Mouse (Mus musculus) neural tube, embryonic 14.5 days (tissue): ENCODE data around the gene Zfp512b. TPM values are rescaled to one million over a fixed set of nuclear protein-coding genes. Genes with fewer than 3 reads are reported as not detected.

Experiments used
- ATAC-seq: fragments of 200-750 bp; cut with Nextera tagmentation; 2 replicates; pipeline ENCODE4 v1.8.0; 2017; ENCODE audit warnings: low read depth, mild to moderate bottlenecking, moderate TSS enrichment, moderate library complexity
- H3K27ac ChIP-seq: fragments of 300-500 bp; sonication (generic); 2 replicates; pipeline ENCODE4 v1.5.1; 2014; ENCODE audit warnings: low read depth, mild to moderate bottlenecking, control low read depth, low read length, moderate library complexity, mixed read lengths
- H3K27me3 ChIP-seq: fragments of 300-500 bp; sonication (generic); 2 replicates; pipeline ENCODE4 v1.6.1; 2014; ENCODE audit warnings: low read length; ENCODE audit not compliant: control insufficient read depth, insufficient read depth
- H3K36me3 ChIP-seq: fragments of 300-500 bp; sonication (generic); 2 replicates; pipeline ENCODE4 v1.6.1; 2014; ENCODE audit warnings: low read length, mixed read lengths; ENCODE audit not compliant: control insufficient read depth, insufficient read depth
- H3K4me1 ChIP-seq: fragments of 300-500 bp; sonication (generic); 2 replicates; pipeline ENCODE4 v1.6.1; 2014; ENCODE audit warnings: low read length; ENCODE audit not compliant: control insufficient read depth, insufficient read depth
- H3K4me2 ChIP-seq: fragments of 300-500 bp; sonication (generic); 2 replicates; pipeline ENCODE4 v1.6.1; 2014; ENCODE audit warnings: mild to moderate bottlenecking, low read depth, low read length, control low read depth
- H3K4me3 ChIP-seq: fragments of 300-500 bp; sonication (generic); 2 replicates; pipeline ENCODE4 v1.5.1; 2014; ENCODE audit warnings: low read depth, low read length, control low read depth, mixed read lengths
- H3K9ac ChIP-seq: fragments of 300-500 bp; sonication (generic); replicated peaks from 2 replicates; pipeline ENCODE4 v1.6.1; 2014; ENCODE audit warnings: low read depth, mild to moderate bottlenecking, control low read depth, low read length, mixed read lengths
- H3K9me3 ChIP-seq: fragments of 300-500 bp; sonication (generic); 2 replicates; pipeline ENCODE4 v1.6.1; 2016; ENCODE audit warnings: low read length; ENCODE audit not compliant: control insufficient read depth
- WGBS: fragments of 180-500 bp; shearing (Covaris S2); extraction: QIAGEN DNeasy Blood & Tissue Kit; methylation state at CpG from one replicate; pipeline ENCODE4 v1.1.7; 2014; 5-methylcytosine and 5-hydroxymethylcytosine counted together
- microRNA-seq: library from miRNA; unstranded; fragments of <30 nt; microRNA quantifications from one replicate; pipeline ENCODE4, GENCODE M21; 2016
- polyA plus RNA-seq: library from polyadenylated mRNA; unstranded; fragments of >200 nt; fragmentation: Nextera tagmentation; extraction: Ambion mirVana; gene quantifications from 2 replicates; pipeline ENCODE4 v1.2.1, GENCODE M21; 2014

The Zfp512b gene
- polyA plus RNA-seq, 1 experiment from 2014 or later: 87.5 TPM

- H3K4me3 ChIP-seq: no peak overlapping the region
- H3K27ac ChIP-seq: no peak overlapping the region
- no peak for ATAC-seq
- no peaks in the 10 kb centered on the region for H3K9me3 ChIP-seq
- H3K27me3 ChIP-seq: no peaks in the 10 kb centered on the region
- no peak overlapping the region for H3K9ac ChIP-seq
- no peaks in the 10 kb centered on the region for H3K4me1 ChIP-seq
- WGBS: 97% methylated on average over 7 of the region's 7 CpGs
- H3K36me3 ChIP-seq: peaks cover 44% of the 10 kb centered on the region
- no peak overlapping the region for H3K4me2 ChIP-seq
Observed at GRCm38 (mm10) chr2:181546142-181546541, 46.5 kb downstream of the Zfp512b start.

- peaks cover 6% of the 10 kb centered on the region; the same call in 1 of the 2 replicates for H3K4me1 ChIP-seq
- H3K4me2 ChIP-seq: no peak overlapping the region
- WGBS: 87% methylated on average over 6 of the region's 6 CpGs
- no peaks in the 10 kb centered on the region for H3K9me3 ChIP-seq
- ATAC-seq: no peak
- H3K36me3 ChIP-seq: peaks cover 5% of the 10 kb centered on the region; the same call in 1 of the 2 replicates
- no peaks in the 10 kb centered on the region for H3K27me3 ChIP-seq
- no peak overlapping the region for H3K4me3 ChIP-seq
- H3K9ac ChIP-seq: no peak overlapping the region
- H3K27ac ChIP-seq: no peak overlapping the region
Observed at GRCm38 (mm10) chr2:181541761-181542380, 50.7 kb downstream of the Zfp512b start.

GRCm38 (mm10) chr2:181537444-181538047, 55.1 kb downstream of the Zfp512b start:
- Histone ChIP-seq H3K36me3 (no peaks in the 10 kb centered on the region), H3K4me3 (no peak overlapping the region), H3K4me1 (peaks cover 6% of the 10 kb centered on the region; the same call in 1 of the 2 replicates), H3K27ac (peak overlapping the region; percentile 48; the same call in 1 of the 2 replicates), H3K9ac (0 out of 2 replicates have a peak overlapping the region, but pooled peaks have one; percentile 2), H3K4me2 (no peak overlapping the region), H3K27me3 (no peaks in the 10 kb centered on the region), H3K9me3 (no peaks in the 10 kb centered on the region)
- WGBS: 73% methylated on average over 2 of the region's 2 CpGs
- ATAC-seq: peak; percentile 79; the same call in 1 of the 2 replicates

- no peaks in the 10 kb centered on the region; the same call in 1 of the 2 replicates for H3K9me3 ChIP-seq
- 95% methylated on average over 2 of the region's 2 CpGs for WGBS
- ATAC-seq: no peak
- H3K4me2 ChIP-seq: no peak overlapping the region
- H3K27me3 ChIP-seq: no peaks in the 10 kb centered on the region
- H3K36me3 ChIP-seq: no peaks in the 10 kb centered on the region
- H3K4me3 ChIP-seq: no peak overlapping the region
- H3K4me1 ChIP-seq: peaks cover 6% of the 10 kb centered on the region; the same call in 1 of the 2 replicates
- no peak overlapping the region for H3K27ac ChIP-seq
- H3K9ac ChIP-seq: no peak overlapping the region
Observed at GRCm38 (mm10) chr2:181536410-181536809, 56.2 kb downstream of the Zfp512b start.

- Histone ChIP-seq H3K9me3 (no peaks in the 10 kb centered on the region; the same call in 1 of the 2 replicates), H3K27ac (no peak overlapping the region), H3K36me3 (no peaks in the 10 kb centered on the region), H3K9ac (no peak overlapping the region), H3K4me2 (no peak overlapping the region), H3K4me3 (no peak overlapping the region), H3K4me1 (peaks cover 2% of the 10 kb centered on the region; the same call in 1 of the 2 replicates), H3K27me3 (no peaks in the 10 kb centered on the region)
- ATAC-seq: no peak
- WGBS: 90% methylated on average over 3 of the region's 3 CpGs
Observed at GRCm38 (mm10) chr2:181532589-181532988, 60.0 kb downstream of the Zfp512b start.

Small RNAs within 50 kb of the gene (microRNA-seq; reads per million reads assigned to microRNA genes)
- gene Mir7006: not detected

Other genes starting within 250 kb of the Zfp512b start
- 59.3 and 67.7 TPM in 2 replicates for gene Zgpat, start 227.9 kb downstream of the Zfp512b start, polyA plus RNA-seq
- gene Arfrp1, start 227.4 kb downstream of the Zfp512b start, polyA plus RNA-seq: 57.8 and 66.0 TPM in 2 replicates
- gene Lime1, start 212.7 kb downstream of the Zfp512b start, polyA plus RNA-seq: 44.7 and 46.2 TPM in 2 replicates
- 18.2 and 22.8 TPM in 2 replicates for gene Zbtb46, start 133.4 kb downstream of the Zfp512b start, polyA plus RNA-seq
- not detected in 2 replicates for gene Abhd16b, start 99.6 kb downstream of the Zfp512b start, polyA plus RNA-seq
- gene Tpd52l2, start 95.7 kb downstream of the Zfp512b start, polyA plus RNA-seq: 116 and 120 TPM in 2 replicates
- 245 and 250 TPM in 2 replicates for gene Dnajc5, start 72.3 kb downstream of the Zfp512b start, polyA plus RNA-seq
- gene Uckl1, start 7.9 kb downstream of the Zfp512b start, polyA plus RNA-seq: 61.3 and 66.6 TPM in 2 replicates
- 50.3 and 65.6 TPM in 2 replicates for gene Prpf6, start 935 bp downstream of the Zfp512b start, polyA plus RNA-seq
- 189 and 220 TPM in 2 replicates for gene Samd10, start 6.4 kb upstream of the Zfp512b start, polyA plus RNA-seq
- gene Gm29797, start 64.2 kb upstream of the Zfp512b start, polyA plus RNA-seq: not detected in 2 replicates
- 12.7 and 17.0 TPM in 2 replicates for gene Sox18, start 78.8 kb upstream of the Zfp512b start, polyA plus RNA-seq
- gene Tcea2, start 87.5 kb upstream of the Zfp512b start, polyA plus RNA-seq: 49.6 and 54.8 TPM in 2 replicates
- gene Rgs19, start 101.2 kb upstream of the Zfp512b start, polyA plus RNA-seq: 53.6 and 66.3 TPM in 2 replicates
- gene Lkaaear1, start 105.6 kb upstream of the Zfp512b start, polyA plus RNA-seq: not detected in 2 replicates
- 98.4 and 105 TPM in 2 replicates for gene Oprl1, start 122.2 kb upstream of the Zfp512b start, polyA plus RNA-seq
- 26.9 and 28.7 TPM in 2 replicates for gene Myt1, start 170.5 kb upstream of the Zfp512b start, polyA plus RNA-seq
- gene Pcmtd2, start 245.1 kb upstream of the Zfp512b start, polyA plus RNA-seq: 30.6 and 38.7 TPM in 2 replicates